9 mouse cellular contexts compared by ENCODE assay signal in the genomic region with DNA sequence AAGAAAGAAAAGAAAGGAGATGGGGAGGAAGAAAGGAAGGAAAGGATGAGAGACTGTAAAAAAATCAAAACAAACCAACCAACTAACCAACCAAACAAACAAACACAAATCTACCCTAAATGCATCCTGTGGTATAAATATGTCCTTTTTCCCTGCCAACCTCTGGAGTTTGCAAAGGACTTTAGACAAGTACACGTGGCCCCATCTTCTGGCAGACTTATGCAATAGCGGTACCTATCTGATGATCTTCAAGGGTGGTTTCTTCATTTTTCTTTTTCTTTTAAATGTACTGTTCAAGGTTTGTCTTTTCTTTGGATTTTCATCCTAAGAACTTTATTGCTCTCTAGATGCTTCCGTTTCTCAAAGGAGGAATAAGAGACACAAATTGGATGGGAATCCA.
DNase-seq lines count a peak whose midpoint lies in the region; ATAC-seq and TF ChIP-seq lines count a peak whose summit lies in the region.
"Had no signal": no experiment of that assay in that cellular context is flagged by ENCODE, and none has a peak within 500 bp of the region (broad histone marks: within the 10 kb centered on the region; RNA-seq: fewer than 3 reads in every experiment).

No protein-coding gene starts in this region.

- no peak overlapping the region for H3K27ac ChIP-seq in midbrain, postnatal 0 days (ENCODE audit: low read depth, low read length)
- H3K27ac ChIP-seq in midbrain, embryonic 13.5 days, result no peak overlapping the region
- no peak overlapping the region for H3K27ac ChIP-seq in cerebellum, adult 2 months (ENCODE audit: insufficient read depth, low read length)
- H3K27ac ChIP-seq in limb, embryonic 11.5 days (replicated peaks; ENCODE audit: low read depth, low read length), result no peak overlapping the region

- DNase-seq in gastrocnemius, postnatal 10 days, result peak; percentile 14
- no peak for DNase-seq in gastrocnemius, adult 8-10 months (ENCODE audit: low spot score in 2 of 2)
- peak; percentile 85 for DNase-seq in midbrain, postnatal 0 days (ENCODE audit: low spot score)
- DNase-seq in cerebellum, adult 2 months, result peak; percentile 44 to 64
- DNase-seq in limb, embryonic 11.5 days (ENCODE audit: low spot score), result peak; percentile 60
- peak; percentile 24 for DNase-seq in thymus, postnatal 25 days
- no peak for DNase-seq in ovary, postnatal 36 days (ENCODE audit: low spot score)

- no peak overlapping the region for H3K9ac ChIP-seq in midbrain, postnatal 0 days (replicated peaks; ENCODE audit: low read length, poor library complexity, severe bottlenecking)
- no peak overlapping the region for H3K9ac ChIP-seq in midbrain, embryonic 13.5 days (replicated peaks)
- H3K9ac ChIP-seq in limb, embryonic 11.5 days (ENCODE audit: low read length), result no peak overlapping the region

- no peak for ATAC-seq in midbrain, postnatal 0 days (ENCODE audit: low FRiP score)
- ATAC-seq in midbrain, embryonic 13.5 days, result no peak
- ATAC-seq in limb, embryonic 11.5 days (ENCODE audit: insufficient number of reproducible peaks, low FRiP score, low TSS enrichment, low read depth), result no peak

- H3K4me2 ChIP-seq in midbrain, postnatal 0 days (ENCODE audit: low read depth, low read length, poor library complexity, severe bottlenecking), result no peak overlapping the region
- no peak overlapping the region for H3K4me2 ChIP-seq in midbrain, embryonic 13.5 days (replicated peaks)
- no peak overlapping the region for H3K4me2 ChIP-seq in limb, embryonic 11.5 days (ENCODE audit: low read depth, severe bottlenecking)

- 53% methylated on average over 3 of the region's 3 CpGs for WGBS in midbrain, postnatal 0 days
- WGBS in midbrain, embryonic 13.5 days, result 43% methylated on average over 3 of the region's 3 CpGs
- 53% methylated on average over 3 of the region's 3 CpGs for WGBS in cerebellum, adult 2 months
- WGBS in limb, embryonic 11.5 days, result 49% methylated on average over 3 of the region's 3 CpGs

- H3K4me1 ChIP-seq in midbrain, postnatal 0 days (ENCODE audit: insufficient read depth, low read length), result no peaks in the 10 kb centered on the region
- H3K4me1 ChIP-seq in midbrain, embryonic 13.5 days (replicated peaks), result peaks cover 10% of the 10 kb centered on the region
- H3K4me1 ChIP-seq in cerebellum, adult 2 months (ENCODE audit: control insufficient read depth, insufficient read depth, low read length), result peaks cover 1% of the 10 kb centered on the region; the same call in 1 of the 2 replicates
- H3K4me1 ChIP-seq in limb, embryonic 11.5 days (ENCODE audit: control insufficient read depth, insufficient read depth, low read length), result 0 out of 2 replicates have a peak, but pooled peaks cover 2% of the 10 kb centered on the region

- no peak for TF ChIP-seq POLR2A in cerebellum, adult 2 months (IDR thresholded peaks at IDR 0.05; ENCODE audit: borderline replicate concordance, insufficient read depth, low read length)

- TF ChIP-seq CTCF in midbrain, postnatal 0 days (IDR thresholded peaks at IDR 0.05), result peak; percentile 72
- TF ChIP-seq CTCF in cerebellum, adult 2 months (IDR thresholded peaks at IDR 0.05; ENCODE audit: borderline replicate concordance, insufficient read depth, low read depth, low read length), result peak; percentile 51; the same call in 1 of the 2 replicates

- no peaks in the 10 kb centered on the region for H3K27me3 ChIP-seq in midbrain, postnatal 0 days (ENCODE audit: insufficient read depth, low read length)
- H3K27me3 ChIP-seq in midbrain, embryonic 13.5 days, result no peaks in the 10 kb centered on the region
- no peaks in the 10 kb centered on the region for H3K27me3 ChIP-seq in cerebellum, adult 2 months (ENCODE audit: control insufficient read depth, insufficient read depth, low read length)
- H3K27me3 ChIP-seq in limb, embryonic 11.5 days (ENCODE audit: control insufficient read depth, insufficient read depth, low read length), result no peaks in the 10 kb centered on the region

- no peak overlapping the region for H3K4me3 ChIP-seq in midbrain, postnatal 0 days (ENCODE audit: low read depth, low read length)
- H3K4me3 ChIP-seq in midbrain, embryonic 13.5 days (replicated peaks), result no peak overlapping the region
- H3K4me3 ChIP-seq in cerebellum, adult 2 months (replicated peaks; ENCODE audit: insufficient read depth, low read depth, low read length), result no peak overlapping the region
- no peak overlapping the region for H3K4me3 ChIP-seq in limb, embryonic 11.5 days (ENCODE audit: low read depth, low read length)
- H3K4me3 ChIP-seq: myocyte had no signal

- no peaks in the 10 kb centered on the region for H3K9me3 ChIP-seq in midbrain, postnatal 0 days (ENCODE audit: low read length)
- H3K9me3 ChIP-seq in midbrain, embryonic 13.5 days, result no peaks in the 10 kb centered on the region
- no peaks in the 10 kb centered on the region for H3K9me3 ChIP-seq in limb, embryonic 11.5 days (ENCODE audit: control insufficient read depth, low read length)

- H3K36me3 ChIP-seq in midbrain, postnatal 0 days (ENCODE audit: insufficient read depth, low read length), result no peaks in the 10 kb centered on the region
- no peaks in the 10 kb centered on the region for H3K36me3 ChIP-seq in midbrain, embryonic 13.5 days
- H3K36me3 ChIP-seq in limb, embryonic 11.5 days (ENCODE audit: control insufficient read depth, insufficient read depth, low read length), result no peaks in the 10 kb centered on the region

Comparison
In these comparisons a context has a peak if more than half of its experiments do, and no peak if none do; other contexts are left out.
1. DNase-seq: peak in gastrocnemius, postnatal 10 days (single experiment), midbrain, postnatal 0 days (single experiment), cerebellum, adult 2 months (2 of 2), limb, embryonic 11.5 days (single experiment) and thymus, postnatal 25 days (single experiment); none in gastrocnemius, adult 8-10 months (0 of 2) and ovary, postnatal 36 days (single experiment).